8 mouse cellular contexts compared by ENCODE assay signal in genomic region chr12:91423125-91423820, GRCm38 (mm10). TPM values are rescaled to one million over a fixed set of nuclear protein-coding genes. Genes with fewer than 3 reads are reported as not detected.
DNase-seq lines count a peak whose midpoint lies in the region; ATAC-seq and TF ChIP-seq lines count a peak whose summit lies in the region.

No protein-coding gene starts in this region.

- DNase-seq in kidney, adult 2 months, result peak; percentile 45
- no peak for DNase-seq in kidney, adult 18-20 months
- peak; percentile 69 for DNase-seq in CD4-positive helper T cell, adult 2 months (ENCODE audit: low read depth, low spot score)
- DNase-seq in MEL-GATA-1-ER (ENCODE audit: extremely low read depth, low read depth), result peak; percentile 41
- peak; percentile 43 for DNase-seq in embryo, embryonic 11 days
- DNase-seq in kidney, postnatal 14 days, result peak; percentile 30

- no peaks in the 10 kb centered on the region for H3K36me3 ChIP-seq in kidney, adult 2 months (ENCODE audit: control insufficient read depth, insufficient read depth, low read length)

- 41% methylated on average over 11 of the region's 11 CpGs for WGBS in kidney, adult 2 months

- H3K27me3 ChIP-seq in kidney, adult 2 months (replicated peaks; ENCODE audit: control insufficient read depth, insufficient read depth, low read length), result no peaks in the 10 kb centered on the region

- no peak overlapping the region for H3K27ac ChIP-seq in kidney, adult 2 months (ENCODE audit: insufficient read depth, low read depth, low read length)

- no peaks in the 10 kb centered on the region for H3K4me1 ChIP-seq in kidney, adult 2 months (ENCODE audit: control insufficient read depth, insufficient read depth, low read length)

- TF ChIP-seq CTCF in kidney, adult 2 months (conservative IDR thresholded peaks at IDR 0.05; ENCODE audit: insufficient read depth, insufficient read length, low read depth, low read length), result peak; percentile 63

- TF ChIP-seq POLR2A in kidney, adult 2 months (IDR thresholded peaks at IDR 0.05; ENCODE audit: low read depth, low read length), result no peak

- 0 out of 2 replicates have a peak, but pooled peaks have one; percentile 36 for ATAC-seq in neutrophil, adult 5-6 weeks (ENCODE audit: extremely low read depth, insufficient number of reproducible peaks, low FRiP score, poor library complexity, severe bottlenecking)
- no peak for ATAC-seq in erythroid progenitor cell, adult 5-6 weeks (replicated peaks; ENCODE audit: low FRiP score, poor library complexity, severe bottlenecking)

- H3K4me3 ChIP-seq in kidney, adult 2 months (ENCODE audit: insufficient read depth, low read depth, low read length), result no peak overlapping the region

RNA-seq across cellular contexts. Expression of gene Tshr, which starts 38.9 kb away (rescaled TPM):
- polyA plus RNA-seq in kidney, adult 2 months (2012; rRNA removed), result 1.4 and 2.5 TPM in 2 replicates
- 0.12 and 0.93 TPM in 2 replicates for total RNA-seq in neutrophil, adult 5-6 weeks (2017)
- total RNA-seq in erythroid progenitor cell, adult 5-6 weeks (2015; ENCODE audit: low replicate concordance), result 1.1 TPM in 1 of 2 replicates, not detected in the other
- not detected in 2 replicates for total RNA-seq in erythroid progenitor cell, adult 5-6 weeks (2017; ENCODE audit: low replicate concordance)

RNA-seq across cellular contexts. Expression of gene Cep128, which starts 39.1 kb away (rescaled TPM):
- 1.6 and 2.4 TPM in 2 replicates for polyA plus RNA-seq in kidney, adult 2 months (2012; rRNA removed)
- 18.7 and 19.3 TPM in 2 replicates for total RNA-seq in neutrophil, adult 5-6 weeks (2017)
- total RNA-seq in erythroid progenitor cell, adult 5-6 weeks (2015; ENCODE audit: low replicate concordance), result 98.5 and 105 TPM in 2 replicates
- total RNA-seq in erythroid progenitor cell, adult 5-6 weeks (2017; ENCODE audit: low replicate concordance), result 132 and 168 TPM in 2 replicates
